Mouse (Mus musculus) lung, adult 2 months (tissue): ENCODE data around the gene Ugt1a9. TPM values are rescaled to one million over a fixed set of nuclear protein-coding genes. Genes with fewer than 3 reads are reported as not detected.
"Not testable (repeated sequence)": the region's sequence is repeated elsewhere in the genome, so short reads cannot be mapped to it uniquely, and the experiment has no call there.

Experiments
- DNase-seq: peaks from one replicate; pipeline ENCODE4 v3.0.0; 2022
- H3K4me1 ChIP-seq: fragments of 200-500 bp; 2 replicates; pipeline ENCODE4 v1.6.1; 2011; ENCODE audit warnings: low read length; ENCODE audit not compliant: control insufficient read depth, insufficient read depth
- H3K4me3 ChIP-seq: fragments of 200-500 bp; replicated peaks from 2 replicates; pipeline ENCODE3; 2011; ENCODE audit warnings: low read depth, mild to moderate bottlenecking, control low read depth, low read length; ENCODE audit errors: extremely low read depth
- CTCF ChIP-seq: fragments of 200-500 bp; IDR thresholded peaks from 2 replicates; pipeline ENCODE4 v1.5.1; 2011; ENCODE audit warnings: mild to moderate bottlenecking, low read length, control low read depth; ENCODE audit not compliant: insufficient read depth
- POLR2A ChIP-seq: fragments of 200-500 bp; IDR thresholded peaks from 2 replicates; pipeline ENCODE4 v1.6.1; 2011; ENCODE audit warnings: low read depth, mild to moderate bottlenecking, control low read depth, low read length, borderline replicate concordance; ENCODE audit errors: extremely low read depth
- WGBS: fragments of 180-500 bp; shearing (Covaris S2); methylation state at CpG from one replicate; pipeline ENCODE4 v1.1.7; 2018; 5-methylcytosine and 5-hydroxymethylcytosine counted together
- polyA plus RNA-seq: library from polyadenylated mRNA; depleted of rRNA; stranded (reverse); fragments of >200 nt; gene quantifications from 2 replicates; pipeline ENCODE4 v1.2.3, GENCODE M21; 2012

Gene Ugt1a9
- polyA plus RNA-seq, 1 experiment = 0.09 TPM

- DNase-seq = no peak
- WGBS = 57% methylated on average over 2 of the region's 2 CpGs
- no peak for TF ChIP-seq CTCF
- TF ChIP-seq POLR2A = no peak
- H3K4me1 ChIP-seq = peaks cover 12% of the 10 kb centered on the region
- no peak overlapping the region for H3K4me3 ChIP-seq
Measured at GRCm38 (mm10) chr1:88136646-88137045, 66.0 kb downstream of the Ugt1a9 start.

DNA sequence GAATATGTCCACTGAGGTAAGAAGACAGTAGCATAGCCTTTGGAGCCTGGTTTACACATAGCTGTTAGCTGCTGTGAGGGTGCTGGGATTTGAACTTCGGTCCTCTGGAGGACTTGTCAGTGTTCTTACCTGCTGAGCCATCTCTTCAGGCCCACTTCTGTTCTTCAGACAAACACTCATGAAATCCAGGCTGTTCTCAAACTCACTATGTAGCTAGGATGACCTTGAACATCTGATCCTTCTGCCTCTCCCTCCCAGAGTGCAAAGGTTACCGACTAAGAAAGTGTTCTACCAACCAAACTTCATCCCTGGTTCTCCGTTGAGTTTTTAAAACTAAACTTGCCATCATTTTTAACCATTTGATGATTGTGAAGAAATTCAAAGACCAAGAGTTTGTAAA lies 66.7 kb downstream of the Ugt1a9 start:
- H3K4me1 ChIP-seq = peaks cover 12% of the 10 kb centered on the region
- WGBS = 71% methylated on average over 3 of the region's 3 CpGs
- TF ChIP-seq CTCF = no peak
- no peak for TF ChIP-seq POLR2A

DNA sequence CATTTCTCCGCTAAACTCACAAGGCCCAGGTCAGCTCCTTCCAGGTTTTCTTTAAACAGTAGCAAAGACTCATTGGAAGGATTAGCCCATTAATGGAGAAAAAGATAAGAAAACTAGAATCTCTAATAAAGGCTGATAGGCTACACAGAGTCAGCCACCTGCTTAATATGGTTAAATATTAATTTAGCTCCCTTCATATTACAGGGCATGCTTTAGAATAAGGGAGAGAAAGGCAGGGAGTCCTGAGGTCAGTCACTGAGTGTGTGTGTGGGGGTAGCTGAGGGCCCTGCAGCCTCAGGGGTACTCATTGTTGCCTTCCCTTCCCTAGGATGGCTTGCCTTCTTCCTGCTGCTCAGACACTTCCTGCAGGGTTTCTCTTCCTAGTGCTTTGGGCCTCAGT lies 67.5 kb downstream of the Ugt1a9 start:
- TF ChIP-seq CTCF (no peak), POLR2A (no peak)
- no peak overlapping the region for H3K4me3 ChIP-seq
- no peak for DNase-seq
- H3K4me1 ChIP-seq = peaks cover 12% of the 10 kb centered on the region
- 83% methylated on average over 1 of the region's 1 CpGs for WGBS

More for the DNA sequence above, 66.7 kb downstream of the Ugt1a9 start:
- DNase-seq = no peak
- no peak overlapping the region for H3K4me3 ChIP-seq

- WGBS = 51% methylated on average over 1 of the region's 1 CpGs
- not testable (repeated sequence) for DNase-seq, H3K4me3 ChIP-seq, H3K4me1 ChIP-seq
Measured at GRCm38 (mm10) chr1:88140492-88140891, 69.9 kb downstream of the Ugt1a9 start.

GRCm38 (mm10) chr1:88143966-88144675 lies 73.5 kb downstream of the Ugt1a9 start:
- WGBS = 4% methylated on average over 5 of the region's 5 CpGs
- TF ChIP-seq CTCF = peak; percentile 62
- H3K4me3 ChIP-seq, DNase-seq, H3K4me1 ChIP-seq: not testable (repeated sequence)

DNA sequence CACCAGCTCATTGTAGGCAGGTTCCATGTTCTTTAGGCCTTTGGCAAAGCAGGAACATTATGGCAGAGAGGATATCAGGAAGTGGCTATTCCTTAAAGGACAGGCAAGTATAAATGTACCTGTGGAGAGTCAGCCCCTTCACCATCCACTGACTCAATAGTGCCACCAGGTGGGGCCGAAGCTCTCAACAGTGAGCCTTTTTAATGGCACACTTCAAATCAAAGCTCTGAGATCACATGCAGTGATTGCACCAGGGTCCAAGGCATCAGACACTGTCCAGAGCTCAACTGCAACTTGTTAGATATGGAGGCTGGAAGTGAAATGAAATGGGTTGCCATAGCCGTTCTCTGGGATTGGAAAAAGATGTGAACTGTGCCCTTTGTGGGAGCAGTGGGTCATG lies 74.7 kb downstream of the Ugt1a9 start:
- H3K4me1 ChIP-seq, DNase-seq, H3K4me3 ChIP-seq: not testable (repeated sequence)
- TF ChIP-seq CTCF = peak; percentile 4; the same call in 1 of the 2 replicates
- 69% methylated on average over 2 of the region's 2 CpGs for WGBS

- peak; percentile 17; the same call in 1 of the 2 replicates for TF ChIP-seq CTCF
- not testable (repeated sequence) for H3K4me3 ChIP-seq, H3K4me1 ChIP-seq, DNase-seq
- 68% methylated on average over 2 of the region's 2 CpGs for WGBS
Measured at GRCm38 (mm10) chr1:88150133-88150532, 79.5 kb downstream of the Ugt1a9 start.

DNA sequence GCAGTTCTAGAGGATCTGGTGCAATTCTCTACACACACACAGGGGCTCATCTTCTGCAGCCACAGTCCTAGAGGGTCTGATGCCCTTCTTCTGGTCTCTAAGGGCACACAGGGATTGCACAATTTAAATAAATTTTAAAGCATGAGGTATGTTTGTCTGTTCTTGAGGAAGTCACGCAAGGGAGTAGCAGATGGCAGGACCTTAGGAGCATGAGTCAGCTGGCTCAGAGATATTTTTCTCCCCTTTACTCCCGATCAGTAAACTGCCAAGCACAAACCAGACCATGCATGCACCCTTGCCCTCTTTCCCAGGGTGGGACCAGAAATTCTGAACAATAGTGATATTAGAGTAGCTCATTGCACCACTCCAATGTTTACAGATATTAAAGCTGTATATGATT lies 87.8 kb downstream of the Ugt1a9 start:
- no peak for DNase-seq
- Histone ChIP-seq H3K4me3 (no peak overlapping the region), H3K4me1 (peaks cover 2% of the 10 kb centered on the region; the same call in 1 of the 2 replicates)
- TF ChIP-seq POLR2A (no peak), CTCF (no peak)
- 55% methylated on average over 2 of the region's 2 CpGs for WGBS

DNA sequence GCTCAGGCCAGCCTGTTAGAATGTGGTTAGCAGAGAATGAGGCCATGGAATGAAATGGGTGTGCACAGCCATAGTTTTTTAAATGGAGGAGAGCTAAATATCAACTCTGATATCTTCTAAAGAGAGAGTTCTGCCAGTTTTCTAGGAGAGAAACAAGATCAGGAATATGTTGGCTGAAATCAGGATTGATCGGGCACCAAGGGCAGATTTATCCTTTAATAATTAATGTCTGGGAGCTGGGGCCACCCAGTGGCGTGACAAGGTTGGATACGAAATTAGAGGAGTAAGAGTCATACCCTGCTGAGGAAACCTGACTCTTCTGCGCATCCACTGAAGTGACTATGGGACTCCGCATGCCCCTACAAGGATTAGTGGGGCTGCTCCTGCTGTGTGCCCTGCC lies 95.1 kb downstream of the Ugt1a9 start, which contains the start of gene Ugt1a5:
Gene Ugt1a5, plus strand, starts transcription at position 302 of the 400 bp plus-strand sequence.
- no peak for DNase-seq
- Histone ChIP-seq H3K4me1 (peaks cover 2% of the 10 kb centered on the region; the same call in 1 of the 2 replicates), H3K4me3 (no peak within 1 kb of the TSS)
- 77% methylated on average over 5 of the region's 5 CpGs for WGBS
- TF ChIP-seq POLR2A (no peak), CTCF (no peak)

GRCm38 (mm10) chr1:88172190-88172589 lies 101.6 kb downstream of the Ugt1a9 start:
- not testable (repeated sequence) for H3K4me3 ChIP-seq, H3K4me1 ChIP-seq, DNase-seq
- 70% methylated on average over 6 of the region's 7 CpGs for WGBS
